Mouse (Mus musculus) kidney, postnatal 0 days (tissue): Measurements from ENCODE around the gene Mfsd5. TPM values are rescaled to one million over a fixed set of nuclear protein-coding genes. Genes with fewer than 3 reads are reported as not detected.

Source experiments
- ATAC-seq: fragments of 200-750 bp; cut with Nextera tagmentation; replicated peaks from 2 replicates; pipeline ENCODE4 v1.8.0; 2017; ENCODE audit warnings: low read depth, moderate number of reproducible peaks, moderate TSS enrichment, moderate library complexity; ENCODE audit not compliant: low FRiP score
- DNase-seq: peaks from one replicate; pipeline ENCODE4 v3.0.0-alpha.2; 2016; ENCODE audit warnings: low spot score
- H3K27ac ChIP-seq: fragments of 300-500 bp; sonication (generic); 2 replicates; pipeline ENCODE4 v1.5.1; 2014; ENCODE audit warnings: mild to moderate bottlenecking
- H3K27me3 ChIP-seq: fragments of 300-500 bp; sonication (generic); 2 replicates; pipeline ENCODE4 v1.6.1; 2014; ENCODE audit warnings: low read length, mixed read lengths; ENCODE audit not compliant: insufficient read depth
- H3K36me3 ChIP-seq: fragments of 300-500 bp; sonication (generic); 2 replicates; pipeline ENCODE4 v1.6.1; 2014; ENCODE audit warnings: low read length, mixed read lengths; ENCODE audit not compliant: insufficient read depth
- H3K4me1 ChIP-seq: fragments of 300-500 bp; sonication (generic); replicated peaks from 2 replicates; pipeline ENCODE4 v1.6.1; 2014; ENCODE audit warnings: antibody characterized with exemption, low read length, mixed read lengths; ENCODE audit not compliant: insufficient read depth
- H3K4me2 ChIP-seq: fragments of 300-500 bp; sonication (generic); 2 replicates; pipeline ENCODE4 v1.6.1; 2014; ENCODE audit warnings: mild to moderate bottlenecking, low read length, moderate library complexity, mixed read lengths
- H3K4me3 ChIP-seq: fragments of 300-500 bp; sonication (generic); replicated peaks from 2 replicates; pipeline ENCODE4 v1.5.1; 2014; ENCODE audit warnings: low read depth, low read length
- H3K9ac ChIP-seq: fragments of 300-500 bp; sonication (generic); 2 replicates; pipeline ENCODE4 v1.6.1; 2014; ENCODE audit warnings: low read depth, low read length
- H3K9me3 ChIP-seq: fragments of 300-500 bp; sonication (generic); replicated peaks from 2 replicates; pipeline ENCODE4 v1.6.1; 2016; ENCODE audit warnings: low read length, inconsistent platforms, mixed read lengths
- CTCF ChIP-seq: IDR thresholded peaks from 2 replicates; pipeline ENCODE4 v1.5.1; 2016; ENCODE audit warnings: antibody characterized with exemption, low read depth, mild to moderate bottlenecking, moderate library complexity
- WGBS: fragments of 180-500 bp; shearing (Covaris S2); extraction: QIAGEN DNeasy Blood & Tissue Kit; methylation state at CpG from one replicate; pipeline ENCODE4 v1.1.7; 2014; 5-methylcytosine and 5-hydroxymethylcytosine counted together
- polyA plus RNA-seq: library from polyadenylated mRNA; unstranded; fragments of >200 nt; fragmentation: Nextera tagmentation; extraction: Ambion mirVana; gene quantifications from 2 replicates; pipeline ENCODE4 v1.2.1, GENCODE M21; 2015

The Mfsd5 gene
- polyA plus RNA-seq, 1 experiment from 2014 or later = 73.2 TPM

DNA sequence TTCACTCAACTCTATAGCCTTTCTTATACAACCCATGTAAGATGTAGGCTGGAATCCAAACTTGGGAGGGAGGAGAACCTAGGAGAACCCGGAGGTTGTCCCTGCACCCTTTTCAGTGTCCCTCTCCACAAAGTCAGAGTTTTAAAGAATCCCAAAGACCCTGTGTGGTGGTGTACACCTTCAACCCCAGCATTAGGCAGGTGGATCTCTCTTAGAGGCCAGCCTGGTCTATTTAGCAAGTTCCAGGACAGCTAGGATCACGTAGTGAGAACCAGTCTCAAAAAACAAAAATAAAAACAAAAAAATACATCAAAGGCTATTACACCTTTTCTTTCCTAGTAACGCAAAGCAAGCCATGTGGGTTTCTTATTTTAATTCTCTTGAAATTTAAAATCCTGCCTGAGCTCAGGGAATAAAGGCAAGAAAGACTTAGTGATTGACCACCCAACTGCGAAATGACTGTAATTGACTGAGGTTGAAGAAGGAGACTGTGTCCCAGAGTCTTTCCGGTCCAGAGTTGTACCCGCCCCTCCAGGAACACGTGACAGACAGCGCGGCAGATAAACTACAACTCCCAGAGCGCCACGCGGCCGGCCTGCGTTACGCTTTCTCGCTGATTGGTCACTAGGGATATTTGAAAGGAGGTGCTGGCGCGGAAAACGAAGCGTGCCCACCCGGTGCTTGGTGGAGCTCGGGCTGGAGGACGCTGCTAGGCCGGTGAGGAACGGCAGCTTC lies 16.5 kb downstream of the Mfsd5 start, which contains the start of gene Espl1:
Espl1 (plus strand) TSS at position 634 of the 735 bp plus-strand sequence.
- no peaks in the 10 kb centered on the region for H3K4me1 ChIP-seq
- no peak within 1 kb of the TSS for H3K27ac ChIP-seq
- DNase-seq (peak; percentile 98), ATAC-seq (peak; percentile 98)
- H3K36me3 ChIP-seq = peaks cover 7% of the 10 kb centered on the region; the same call in 1 of the 2 replicates
- H3K4me2 ChIP-seq = peak within 1 kb of the TSS; percentile 96
- H3K4me3 ChIP-seq = peak within 1 kb of the TSS; percentile 65
- peak within 1 kb of the TSS; percentile 56 for H3K9ac ChIP-seq
- H3K9me3 ChIP-seq = no peaks in the 10 kb centered on the region
- no peaks in the 10 kb centered on the region for H3K27me3 ChIP-seq
- TF ChIP-seq CTCF = no peak
- WGBS = 7% methylated on average over 25 of the region's 25 CpGs

DNA sequence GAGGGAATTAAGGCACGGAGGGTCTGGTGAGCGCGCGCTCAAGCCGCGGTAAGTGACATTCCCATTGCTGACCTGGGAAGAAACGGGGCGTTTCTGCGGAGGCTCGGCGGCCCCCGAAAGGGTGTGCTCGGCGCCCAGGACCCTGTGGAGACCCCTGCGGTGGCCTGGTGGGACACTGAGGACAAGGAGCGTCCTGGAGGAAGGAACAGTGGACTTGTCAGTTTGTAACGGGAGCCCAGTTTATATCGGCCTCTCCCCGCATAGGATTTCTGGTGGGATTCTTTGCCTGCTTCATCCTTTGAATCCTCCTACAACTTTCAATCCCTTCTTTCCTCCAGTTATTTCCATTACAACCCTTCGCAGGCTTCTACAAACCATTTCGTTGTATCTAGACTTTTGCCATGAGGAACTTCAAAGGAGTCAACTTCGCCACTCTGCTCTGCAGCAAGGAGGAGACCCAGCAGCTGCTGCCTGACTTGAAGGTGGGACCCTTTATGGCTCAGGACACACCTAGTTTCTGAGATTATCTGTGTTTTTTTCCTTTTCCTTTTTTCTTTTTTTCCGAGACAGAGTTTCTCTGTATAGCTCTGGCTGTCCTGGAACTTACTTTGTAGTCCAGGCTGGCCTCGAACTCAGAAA lies 17.2 kb downstream of the Mfsd5 start:
- 3% methylated on average over 24 of the region's 24 CpGs for WGBS
- peak; percentile 42 for ATAC-seq

DNA sequence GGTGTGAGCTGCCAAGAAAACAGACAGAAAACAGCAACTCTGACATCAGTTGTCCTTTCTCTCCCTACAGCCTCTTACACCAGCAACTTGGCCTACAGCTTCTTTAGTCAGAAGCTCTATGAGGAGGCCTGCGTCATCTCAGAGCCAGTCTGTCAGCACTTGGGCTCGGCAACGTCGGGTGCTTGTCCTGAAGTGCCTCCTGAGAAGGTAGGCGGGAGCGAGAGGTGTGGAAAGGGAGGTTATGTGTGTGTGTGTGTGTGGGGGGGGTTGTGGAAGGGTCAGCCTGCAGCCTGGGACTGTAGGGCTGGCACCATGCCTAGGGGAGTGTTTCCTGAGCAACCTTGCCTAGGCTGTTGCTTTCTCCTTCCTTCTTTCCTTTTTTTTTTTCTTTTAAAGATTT lies 23.3 kb downstream of the Mfsd5 start:
- Histone ChIP-seq H3K27ac (no peak overlapping the region), H3K4me1 (no peaks in the 10 kb centered on the region), H3K9ac (no peak overlapping the region), H3K27me3 (no peaks in the 10 kb centered on the region), H3K9me3 (no peaks in the 10 kb centered on the region), H3K4me3 (no peak overlapping the region), H3K4me2 (no peak overlapping the region), H3K36me3 (peaks cover 35% of the 10 kb centered on the region)
- no peak for TF ChIP-seq CTCF
- 69% methylated on average over 6 of the region's 6 CpGs for whole genome bisulfite sequencing
- ATAC-seq (no peak), DNase-seq (no peak)

More for the DNA sequence above, 17.2 kb downstream of the Mfsd5 start:
- H3K9ac ChIP-seq = peak overlapping the region; percentile 56
- no peaks in the 10 kb centered on the region for H3K4me1 ChIP-seq
- H3K4me2 ChIP-seq = peak overlapping the region; percentile 96
- H3K27me3 ChIP-seq = no peaks in the 10 kb centered on the region
- no peak for TF ChIP-seq CTCF
- DNase-seq = no peak
- H3K4me3 ChIP-seq = peak overlapping the region; percentile 65
- H3K27ac ChIP-seq = no peak overlapping the region
- no peaks in the 10 kb centered on the region for H3K9me3 ChIP-seq
- peaks cover 11% of the 10 kb centered on the region; the same call in 1 of the 2 replicates for H3K36me3 ChIP-seq

DNA sequence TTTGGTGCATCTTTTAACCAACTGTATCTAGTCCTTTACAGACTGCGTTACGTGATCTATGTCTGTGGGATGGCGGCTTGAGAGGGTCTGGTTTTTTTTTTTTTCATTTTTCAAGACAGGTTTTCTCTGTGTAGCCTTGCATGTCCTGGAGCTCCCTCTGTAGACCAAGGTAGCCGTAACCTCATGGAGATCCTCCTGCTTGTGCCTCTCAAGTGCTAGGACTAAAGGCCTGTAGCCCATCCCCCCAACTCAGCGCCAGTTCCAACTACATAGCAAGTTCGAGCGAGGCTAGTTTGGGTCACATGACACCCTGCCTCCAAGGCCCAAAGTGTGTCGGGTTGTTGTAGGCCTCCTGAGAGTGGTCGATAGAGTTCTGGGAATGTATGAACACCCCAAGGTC lies 29.5 kb downstream of the Mfsd5 start:
- WGBS = 83% methylated on average over 9 of the region's 9 CpGs
- no peaks in the 10 kb centered on the region for H3K9me3 ChIP-seq
- no peak overlapping the region for H3K4me2 ChIP-seq
- H3K36me3 ChIP-seq = peaks cover 29% of the 10 kb centered on the region
- no peak overlapping the region for H3K9ac ChIP-seq
- no peak overlapping the region for H3K4me3 ChIP-seq
- no peaks in the 10 kb centered on the region for H3K4me1 ChIP-seq
- no peak overlapping the region for H3K27ac ChIP-seq
- TF ChIP-seq CTCF = no peak
- DNase-seq = no peak
- H3K27me3 ChIP-seq = no peaks in the 10 kb centered on the region
- no peak for ATAC-seq

DNA sequence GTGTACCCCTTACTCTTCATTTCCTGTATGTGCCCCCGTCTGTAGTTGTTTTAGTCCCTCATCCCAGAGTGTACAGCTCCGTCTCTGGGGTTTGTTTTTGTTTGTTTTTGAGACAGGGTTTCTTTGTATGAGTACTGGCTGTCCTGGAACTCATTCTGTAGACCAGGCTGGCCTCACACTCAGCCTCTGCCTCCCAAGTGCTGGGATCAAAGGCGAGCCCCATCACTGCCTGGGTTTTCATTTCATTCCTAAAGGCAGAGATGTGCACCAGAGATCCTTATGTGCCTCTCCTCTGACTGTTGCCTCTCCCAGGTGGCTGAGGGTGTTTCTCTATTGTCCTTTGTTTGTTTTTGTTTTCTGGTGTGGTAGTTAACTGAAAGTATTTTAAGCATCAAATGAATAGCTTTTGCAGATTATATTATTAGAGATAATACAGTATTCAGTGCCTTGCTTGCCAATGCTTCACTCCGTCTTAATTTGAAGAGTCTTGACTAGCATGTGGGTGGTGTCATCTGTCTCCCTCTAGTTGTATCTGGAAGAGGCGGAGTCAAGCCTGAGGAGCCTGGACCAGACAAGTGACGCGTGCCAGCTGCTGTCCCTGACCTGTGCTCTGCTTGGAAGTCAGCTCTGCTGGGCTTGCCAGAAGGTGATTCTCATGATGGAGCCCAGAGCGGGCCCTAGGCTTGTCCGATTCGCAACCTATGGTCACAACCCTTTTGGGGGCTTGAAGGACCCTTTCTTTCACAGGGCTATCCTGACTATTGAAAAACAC lies 31.0 kb downstream of the Mfsd5 start:
- DNase-seq (peak; percentile 91), ATAC-seq (peak; percentile 74)
- peaks cover 20% of the 10 kb centered on the region for H3K36me3 ChIP-seq
- no peaks in the 10 kb centered on the region for H3K4me1 ChIP-seq
- no peak overlapping the region for H3K4me3 ChIP-seq
- no peak for TF ChIP-seq CTCF
- H3K27ac ChIP-seq = 0 out of 2 replicates have a peak overlapping the region, but pooled peaks have one; percentile 54
- no peaks in the 10 kb centered on the region for H3K27me3 ChIP-seq
- no peaks in the 10 kb centered on the region for H3K9me3 ChIP-seq
- H3K4me2 ChIP-seq = no peak overlapping the region
- no peak overlapping the region for H3K9ac ChIP-seq
- WGBS = 47% methylated on average over 10 of the region's 10 CpGs

DNA sequence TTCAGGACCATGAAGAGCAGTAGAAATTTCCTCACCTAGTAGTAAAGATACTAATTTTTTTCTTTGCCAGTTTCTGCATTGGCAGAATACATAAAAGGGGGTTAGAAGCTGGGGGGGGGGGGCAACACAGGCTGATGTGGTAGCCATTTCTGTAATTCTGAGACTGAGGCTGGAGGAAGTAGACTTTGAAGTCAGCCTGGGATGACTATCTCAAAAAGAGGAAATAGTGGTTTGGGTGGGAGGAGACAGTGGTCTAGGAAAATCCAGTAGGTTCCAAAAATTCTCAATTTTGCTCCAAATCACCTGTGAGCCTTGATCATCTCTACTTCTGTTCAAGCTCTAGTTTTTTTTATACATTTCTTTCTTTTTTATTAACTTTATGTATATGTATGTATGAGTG lies 32.2 kb downstream of the Mfsd5 start:
- ATAC-seq (no peak), DNase-seq (no peak)
- H3K9ac ChIP-seq = no peak overlapping the region
- no peaks in the 10 kb centered on the region for H3K4me1 ChIP-seq
- H3K4me3 ChIP-seq = no peak overlapping the region
- no peak overlapping the region for H3K4me2 ChIP-seq
- no peak overlapping the region for H3K27ac ChIP-seq
- TF ChIP-seq CTCF = no peak
- H3K36me3 ChIP-seq = peaks cover 19% of the 10 kb centered on the region
- no peaks in the 10 kb centered on the region for H3K9me3 ChIP-seq
- no peaks in the 10 kb centered on the region for H3K27me3 ChIP-seq
